Mouse (Mus musculus) ES-E14 (cell line): ENCODE data around the gene Cox14.

ENCODE experiments used
- CHD2 ChIP-seq: IDR thresholded peaks from 2 replicates; pipeline ENCODE4 v1.6.1; 2014; ENCODE audit warnings: mild to moderate bottlenecking, low read depth, low read length, inconsistent platforms
- MAFK ChIP-seq: IDR thresholded peaks from 2 replicates; pipeline ENCODE4 v1.6.1; 2014; ENCODE audit warnings: mild to moderate bottlenecking, low read depth, low read length, inconsistent platforms; ENCODE audit not compliant: insufficient read depth

DNA sequence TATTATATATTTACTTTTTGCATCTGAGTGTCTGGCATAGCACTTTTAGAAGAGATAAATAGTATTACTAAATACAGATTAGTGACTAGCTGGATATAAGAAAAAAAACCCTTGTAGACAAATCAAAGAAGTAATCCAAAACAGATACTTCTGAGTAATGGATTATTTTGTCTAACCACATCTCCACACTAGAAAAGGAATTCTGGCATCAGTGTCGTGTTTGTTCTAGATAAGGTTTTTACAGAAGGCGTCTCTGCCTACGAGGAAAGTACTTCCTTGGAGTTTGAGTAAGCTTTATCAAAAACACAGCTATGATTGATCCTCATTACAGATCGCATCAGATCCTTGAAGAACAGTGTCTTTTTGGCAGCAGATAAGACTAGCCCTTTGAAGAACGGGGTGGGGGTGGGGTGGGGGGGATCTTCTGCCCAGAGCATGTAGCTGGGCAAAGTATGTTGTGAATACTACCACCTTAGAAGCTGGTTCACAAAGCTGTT is 45.6 kb downstream of the Cox14 start:
- no peak for TF ChIP-seq MAFK
- TF ChIP-seq CHD2, result no peak
